Mouse (Mus musculus) cerebellum, adult 2 months (tissue): ENCODE measurements around the gene Sde2.

Experiments
- CTCF ChIP-seq: fragments of 200-500 bp; IDR thresholded peaks from 2 replicates; pipeline ENCODE4 v1.5.1; 2011; ENCODE audit warnings: low read depth, mild to moderate bottlenecking, control low read depth, low read length, moderate library complexity, borderline replicate concordance; ENCODE audit not compliant: insufficient read depth
- POLR2A ChIP-seq: fragments of 200-500 bp; IDR thresholded peaks from 2 replicates; pipeline ENCODE4 v1.6.1; 2011; ENCODE audit warnings: low read length, control low read depth, borderline replicate concordance; ENCODE audit not compliant: insufficient read depth

GRCm38 (mm10) chr1:180904815-180905080, 53.8 kb downstream of the Sde2 start:
- no peak for TF ChIP-seq CTCF
- no peak for TF ChIP-seq POLR2A
